Mouse (Mus musculus): Measurements from ENCODE around the gene Kcnh7. TPM values are rescaled to one million over a fixed set of nuclear protein-coding genes. Genes with fewer than 3 reads are reported as not detected.

Kcnh7 gene
- 5.9 and 7.5 TPM in 2 replicates for polyA plus RNA-seq (2012; rRNA removed)

GRCm38 (mm10) chr2:63183563-63184545 is at the start of gene Kcnh7:
Gene Kcnh7 (minus strand): TSS chr2:63184287.
- peak; percentile 78 for DNase-seq (ENCODE audit: low read depth)
- TF ChIP-seq CTCF (IDR thresholded peaks at IDR 0.05; ENCODE audit: borderline replicate concordance, extremely low read depth, insufficient read depth, insufficient read length) (no peak), POLR2A (IDR thresholded peaks at IDR 0.05; ENCODE audit: borderline replicate concordance, extremely low read depth, insufficient read depth, insufficient read length, poor library complexity, severe bottlenecking) (no peak)

- peak; percentile 81 for DNase-seq (ENCODE audit: low read depth)
- TF ChIP-seq POLR2A (IDR thresholded peaks at IDR 0.05; ENCODE audit: borderline replicate concordance, extremely low read depth, insufficient read depth, insufficient read length, poor library complexity, severe bottlenecking) (no peak), CTCF (IDR thresholded peaks at IDR 0.05; ENCODE audit: borderline replicate concordance, extremely low read depth, insufficient read depth, insufficient read length) (no peak)
Observed at GRCm38 (mm10) chr2:63207435-63207834, 23.3 kb upstream of the Kcnh7 start.

GRCm38 (mm10) chr2:63186014-63186413 is 1.9 kb upstream of the Kcnh7 start:
- TF ChIP-seq POLR2A (IDR thresholded peaks at IDR 0.05; ENCODE audit: borderline replicate concordance, extremely low read depth, insufficient read depth, insufficient read length, poor library complexity, severe bottlenecking): no peak
- no peak for TF ChIP-seq CTCF (IDR thresholded peaks at IDR 0.05; ENCODE audit: borderline replicate concordance, extremely low read depth, insufficient read depth, insufficient read length)
- peak; percentile 64 for DNase-seq (ENCODE audit: low read depth)

GRCm38 (mm10) chr2:63184551-63185430 is 704 bp upstream of the Kcnh7 start:
- peak; percentile 81 for DNase-seq (ENCODE audit: low read depth)
- TF ChIP-seq POLR2A (IDR thresholded peaks at IDR 0.05; ENCODE audit: borderline replicate concordance, extremely low read depth, insufficient read depth, insufficient read length, poor library complexity, severe bottlenecking) (peak; percentile 13; the same call in 1 of the 2 replicates), CTCF (IDR thresholded peaks at IDR 0.05; ENCODE audit: borderline replicate concordance, extremely low read depth, insufficient read depth, insufficient read length) (no peak)

- no peak for TF ChIP-seq POLR2A (IDR thresholded peaks at IDR 0.05; ENCODE audit: borderline replicate concordance, extremely low read depth, insufficient read depth, insufficient read length, poor library complexity, severe bottlenecking)
- TF ChIP-seq CTCF (IDR thresholded peaks at IDR 0.05; ENCODE audit: borderline replicate concordance, extremely low read depth, insufficient read depth, insufficient read length): no peak
- DNase-seq (ENCODE audit: low read depth): no peak
Observed at GRCm38 (mm10) chr2:63153701-63154100, 30.4 kb downstream of the Kcnh7 start.

- TF ChIP-seq CTCF (IDR thresholded peaks at IDR 0.05; ENCODE audit: borderline replicate concordance, extremely low read depth, insufficient read depth, insufficient read length): no peak
- TF ChIP-seq POLR2A (IDR thresholded peaks at IDR 0.05; ENCODE audit: borderline replicate concordance, extremely low read depth, insufficient read depth, insufficient read length, poor library complexity, severe bottlenecking): no peak
Observed at GRCm38 (mm10) chr2:63127762-63128516, 56.1 kb downstream of the Kcnh7 start.

GRCm38 (mm10) chr2:63120316-63120715 is 63.8 kb downstream of the Kcnh7 start:
- DNase-seq (ENCODE audit: low read depth): no peak
- TF ChIP-seq POLR2A (IDR thresholded peaks at IDR 0.05; ENCODE audit: borderline replicate concordance, extremely low read depth, insufficient read depth, insufficient read length, poor library complexity, severe bottlenecking): no peak

More at GRCm38 (mm10) chr2:63127762-63128516, 56.1 kb downstream of the Kcnh7 start:
- no peak for DNase-seq (ENCODE audit: low read depth)

GRCm38 (mm10) chr2:63117209-63118193 is 66.6 kb downstream of the Kcnh7 start:
- no peak for TF ChIP-seq CTCF (IDR thresholded peaks at IDR 0.05; ENCODE audit: borderline replicate concordance, extremely low read depth, insufficient read depth, insufficient read length)
- TF ChIP-seq POLR2A (IDR thresholded peaks at IDR 0.05; ENCODE audit: borderline replicate concordance, extremely low read depth, insufficient read depth, insufficient read length, poor library complexity, severe bottlenecking): no peak
- peak; percentile 93 for DNase-seq (ENCODE audit: low read depth)

- no peak for TF ChIP-seq POLR2A (IDR thresholded peaks at IDR 0.05; ENCODE audit: borderline replicate concordance, extremely low read depth, insufficient read depth, insufficient read length, poor library complexity, severe bottlenecking)
- TF ChIP-seq CTCF (IDR thresholded peaks at IDR 0.05; ENCODE audit: borderline replicate concordance, extremely low read depth, insufficient read depth, insufficient read length): no peak
- no peak for DNase-seq (ENCODE audit: low read depth)
Observed at GRCm38 (mm10) chr2:63105971-63106370, 78.1 kb downstream of the Kcnh7 start.

Data from brain, embryonic 14.5 days (tissue).